Mouse (Mus musculus) MEL (cell line): ENCODE results near the gene Prok1. TPM values are rescaled to one million over a fixed set of nuclear protein-coding genes. Genes with fewer than 3 reads are reported as not detected.

Experiments
- DNase-seq: peaks from one replicate; pipeline ENCODE4 v3.0.0; 2011; ENCODE audit warnings: low read depth, low spot score
- H3K27ac ChIP-seq: 2 replicates; pipeline ENCODE4 v1.5.1; 2012; ENCODE audit warnings: low read depth, mild to moderate bottlenecking, control low read depth, low read length, moderate library complexity; ENCODE audit not compliant: control insufficient read depth
- H3K27me3 ChIP-seq, 2 experiments: fragments of 150-350 bp in 1 of 2; sonication (generic) in 1 of 2; 2 replicates each; pipeline ENCODE4 v1.6.1; 2012; ENCODE audit warnings: low read length in 2 of 2, mild to moderate bottlenecking in 2 of 2, improper control_type of control experiment in 1 of 2, moderate library complexity in 1 of 2; ENCODE audit not compliant: insufficient read depth in 2 of 2, control insufficient read depth in 1 of 2
- H3K36me3 ChIP-seq, 2 experiments: 2 replicates each; pipeline ENCODE4 v1.6.1; 2012 to 2014; ENCODE audit warnings: low read length in 2 of 2, improper control_type of control experiment in 1 of 2, inconsistent platforms in 1 of 2, mild to moderate bottlenecking in 1 of 2; ENCODE audit not compliant: insufficient read depth in 2 of 2, control insufficient read depth in 1 of 2
- H3K4me1 ChIP-seq, 2 experiments: fragments of 150-350 bp in 1 of 2; sonication (generic) in 1 of 2; 2 replicates each; pipeline ENCODE4 v1.6.1; 2012; ENCODE audit warnings: low read length in 2 of 2, improper control_type of control experiment in 1 of 2, mild to moderate bottlenecking in 1 of 2; ENCODE audit not compliant: insufficient read depth in 2 of 2, control insufficient read depth in 1 of 2
- H3K4me3 ChIP-seq, 2 experiments: fragments of 150-350 bp in 1 of 2; sonication (generic) in 1 of 2; 2 replicates each; pipeline ENCODE4 v1.5.1; 2012; ENCODE audit warnings: low read depth in 2 of 2, low read length in 2 of 2, mild to moderate bottlenecking in 2 of 2, moderate library complexity in 2 of 2, control low read depth in 1 of 2, improper control_type of control experiment in 1 of 2; ENCODE audit not compliant: control insufficient read depth in 1 of 2, insufficient read depth in 1 of 2
- H3K79me2 ChIP-seq: 2 replicates; pipeline ENCODE4 v1.6.1; 2012; ENCODE audit warnings: mild to moderate bottlenecking, low read length, moderate library complexity; ENCODE audit not compliant: control insufficient read depth, poor library complexity, insufficient read depth
- H3K9ac ChIP-seq: 2 replicates; pipeline ENCODE4 v1.6.1; 2012; ENCODE audit warnings: low read depth, mild to moderate bottlenecking, control low read depth, low read length, moderate library complexity; ENCODE audit not compliant: control insufficient read depth, poor library complexity, severe bottlenecking
- H3K9me3 ChIP-seq: fragments of 150-350 bp; sonication (generic); replicated peaks from 2 replicates; pipeline ENCODE4 v1.6.1; 2012; ENCODE audit warnings: mild to moderate bottlenecking, low read length, improper control_type of control experiment, moderate library complexity; ENCODE audit not compliant: insufficient read depth
- BHLHE40 ChIP-seq: IDR thresholded peaks from 2 replicates; pipeline ENCODE4 v1.6.1; 2012; ENCODE audit warnings: low read depth, mild to moderate bottlenecking, inconsistent platforms, low read length, improper control_type of control experiment, borderline replicate concordance
- CHD1 ChIP-seq: IDR thresholded peaks from 2 replicates; pipeline ENCODE4 v1.6.1; 2012; ENCODE audit warnings: low read depth, mild to moderate bottlenecking, inconsistent platforms, low read length, improper control_type of control experiment
- CTCF ChIP-seq, 3 experiments: IDR thresholded peaks in 2 of 3; conservative IDR thresholded peaks in 1 of 3; 2 replicates each; pipeline ENCODE4 v1.5.1; 2011 to 2012; ENCODE audit warnings: low read length in 3 of 3, low read depth in 2 of 3, mild to moderate bottlenecking in 2 of 3, improper control_type of control experiment in 1 of 3, inconsistent platforms in 1 of 3, mixed read lengths in 1 of 3, moderate library complexity in 1 of 3; ENCODE audit not compliant: control insufficient read depth in 1 of 3, insufficient read depth in 1 of 3, poor library complexity in 1 of 3, severe bottlenecking in 1 of 3
- ELF1 ChIP-seq: IDR thresholded peaks from 2 replicates; pipeline ENCODE4 v1.6.1; 2014; ENCODE audit warnings: low read depth, mild to moderate bottlenecking, inconsistent platforms, low read length, improper control_type of control experiment, moderate library complexity
- EP300 ChIP-seq, 2 experiments: IDR thresholded peaks; 2 replicates each; pipeline ENCODE4 v1.6.1; 2011; ENCODE audit warnings: improper control_type of control experiment in 2 of 2, low read length in 2 of 2, low read depth in 1 of 2, mild to moderate bottlenecking in 1 of 2
- ETS1 ChIP-seq: IDR thresholded peaks from 2 replicates; pipeline ENCODE4 v1.6.1; 2012; ENCODE audit warnings: low read depth, mild to moderate bottlenecking, inconsistent platforms, low read length, improper control_type of control experiment, moderate library complexity
- GABPA ChIP-seq: IDR thresholded peaks from 2 replicates; pipeline ENCODE4 v1.6.1; 2012; ENCODE audit warnings: low read depth, mild to moderate bottlenecking, inconsistent platforms, low read length, improper control_type of control experiment, moderate library complexity
- HCFC1 ChIP-seq: IDR thresholded peaks from 2 replicates; pipeline ENCODE4 v1.6.1; 2012; ENCODE audit warnings: low read depth, mild to moderate bottlenecking, inconsistent platforms, low read length, improper control_type of control experiment, moderate library complexity
- JUND ChIP-seq: IDR thresholded peaks from 2 replicates; pipeline ENCODE4 v1.6.1; 2011; ENCODE audit warnings: low read depth, mild to moderate bottlenecking, improper control_type of control experiment, low read length
- MAX ChIP-seq: IDR thresholded peaks from 2 replicates; pipeline ENCODE4 v1.6.1; 2011; ENCODE audit warnings: low read length, improper control_type of control experiment
- MAZ ChIP-seq: IDR thresholded peaks from 2 replicates; pipeline ENCODE4 v1.6.1; 2012; ENCODE audit warnings: low read depth, mild to moderate bottlenecking, inconsistent platforms, low read length, improper control_type of control experiment
- MXI1 ChIP-seq: IDR thresholded peaks from 2 replicates; pipeline ENCODE4 v1.6.1; 2011; ENCODE audit warnings: mild to moderate bottlenecking, low read depth, low read length, improper control_type of control experiment
- NELFE ChIP-seq: IDR thresholded peaks from 2 replicates; pipeline ENCODE4 v1.6.1; 2011; ENCODE audit warnings: low read depth, low read length, improper control_type of control experiment
- POLR2AphosphoS2 ChIP-seq: IDR thresholded peaks from 2 replicates; pipeline ENCODE4 v1.6.1; 2011; ENCODE audit warnings: low read length, improper control_type of control experiment
- POLR2AphosphoS5 ChIP-seq: IDR thresholded peaks from 2 replicates; pipeline ENCODE4 v1.6.1; 2012; ENCODE audit warnings: low read depth, borderline replicate concordance, mild to moderate bottlenecking, inconsistent platforms, low read length, moderate library complexity, mixed read lengths
- RAD21 ChIP-seq: IDR thresholded peaks from 2 replicates; pipeline ENCODE4 v1.6.1; 2011; ENCODE audit warnings: mild to moderate bottlenecking, low read depth, low read length, improper control_type of control experiment
- RCOR1 ChIP-seq: IDR thresholded peaks from 2 replicates; pipeline ENCODE4 v1.6.1; 2012; ENCODE audit warnings: low read depth, mild to moderate bottlenecking, inconsistent platforms, low read length, improper control_type of control experiment
- SMC3 ChIP-seq: IDR thresholded peaks from 2 replicates; pipeline ENCODE4 v1.6.1; 2011; ENCODE audit warnings: low read depth, low read length, improper control_type of control experiment
- USF1 ChIP-seq: IDR thresholded peaks from 2 replicates; pipeline ENCODE4 v1.6.1; 2014; ENCODE audit warnings: low read depth, mild to moderate bottlenecking, inconsistent platforms, low read length, improper control_type of control experiment, moderate library complexity
- ZC3H11A ChIP-seq: IDR thresholded peaks from 2 replicates; pipeline ENCODE4 v1.6.1; 2012; ENCODE audit warnings: low read depth, mild to moderate bottlenecking, inconsistent platforms, low read length, improper control_type of control experiment
- ZMIZ1 ChIP-seq: IDR thresholded peaks from 2 replicates; pipeline ENCODE4 v1.6.1; 2012; ENCODE audit warnings: low read depth, mild to moderate bottlenecking, inconsistent platforms, low read length, improper control_type of control experiment, moderate library complexity
- ZNF384 ChIP-seq: IDR thresholded peaks from 2 replicates; pipeline ENCODE4 v1.6.1; 2012; ENCODE audit warnings: low read depth, mild to moderate bottlenecking, inconsistent platforms, low read length, improper control_type of control experiment
- polyA plus RNA-seq, 2 experiments: library from polyadenylated mRNA; stranded (reverse) in 1 of 2; unstranded in 1 of 2; fragments of >175 nt in 1 of 2; fragments of >200 nt in 1 of 2; gene quantifications; 2 replicates each; pipeline versions ENCODE4 v1.2.1 to v1.2.4; 2012; ENCODE audit warnings: low replicate concordance in 2 of 2, low read depth in 1 of 2; ENCODE audit not compliant: insufficient read length in 2 of 2, insufficient read depth in 1 of 2, missing spikeins in 1 of 2
- total RNA-seq: library from RNA; depleted of rRNA; stranded (reverse); fragments of 300-350 nt; gene quantifications from 2 replicates; pipeline ENCODE4 v1.2.3, GENCODE M21; 2012

The Prok1 gene
- total and polyA plus RNA-seq, 3 experiments, result not detected

DNA sequence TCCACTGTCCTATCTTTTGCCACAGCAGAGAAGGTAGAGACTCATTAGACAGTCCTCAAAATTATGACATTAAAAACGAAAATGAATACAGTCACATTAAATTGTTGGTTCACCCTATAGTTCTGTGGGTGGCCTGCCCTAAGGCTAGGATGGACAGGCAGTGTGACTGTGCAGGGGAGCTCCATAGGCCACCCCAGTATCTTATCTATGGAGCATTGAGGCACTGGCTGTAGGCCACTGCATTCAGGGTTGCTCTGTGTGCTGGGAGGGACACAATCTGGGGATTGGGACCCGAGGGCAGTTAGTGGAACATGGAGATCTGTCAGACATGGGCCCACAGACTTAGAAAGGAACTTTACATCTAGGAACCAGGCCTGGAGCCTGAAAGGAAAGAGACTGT is 5.6 kb downstream of the Prok1 start:
- Histone ChIP-seq H3K36me3 (no peaks in the 10 kb centered on the region), H3K79me2 (no peaks in the 10 kb centered on the region), H3K9me3 (no peaks in the 10 kb centered on the region), H3K27me3 (no peaks in the 10 kb centered on the region), H3K4me1 (no peaks in the 10 kb centered on the region), H3K4me3 (no peak overlapping the region)
- no peak for DNase-seq
- no peak for TF ChIP-seq POLR2AphosphoS2
- no peak for TF ChIP-seq ELF1
- no peak for TF ChIP-seq ZMIZ1
- no peak for TF ChIP-seq NELFE
- TF ChIP-seq BHLHE40, result no peak
- TF ChIP-seq EP300 (IDR thresholded peaks at IDR 0.05; ENCODE audit: low read depth in 1 of 2, low read length in 2 of 2), result no peak
- TF ChIP-seq USF1, result no peak
- no peak for TF ChIP-seq MAZ
- TF ChIP-seq ZNF384, result no peak
- TF ChIP-seq SMC3, result no peak
- no peak for TF ChIP-seq ETS1
- TF ChIP-seq CTCF (IDR thresholded peaks at IDR 0.05 in 2 of 3, conservative IDR thresholded peaks at IDR 0.05 in 1 of 3; ENCODE audit: control insufficient read depth in 1 of 3, insufficient read depth in 1 of 3, low read depth in 2 of 3, low read length in 3 of 3, poor library complexity in 1 of 3, severe bottlenecking in 1 of 3), result no peak
- TF ChIP-seq CHD1, result no peak
- TF ChIP-seq GABPA, result no peak
- no peak for TF ChIP-seq MAX
- no peak for TF ChIP-seq JUND
- TF ChIP-seq RAD21, result no peak
- no peak for TF ChIP-seq RCOR1
- TF ChIP-seq HCFC1, result no peak
- TF ChIP-seq, all 39 proteins: peak for 0
- H3K27ac ChIP-seq, result no peak overlapping the region
- no peak overlapping the region for H3K9ac ChIP-seq

- H3K4me3 ChIP-seq, result no peak overlapping the region
- peak; percentile 82 for DNase-seq
- H3K27ac ChIP-seq, result no peak overlapping the region
- H3K36me3 ChIP-seq, result no peaks in the 10 kb centered on the region
- H3K27me3 ChIP-seq, result no peaks in the 10 kb centered on the region
- H3K9ac ChIP-seq, result no peak overlapping the region
- H3K9me3 ChIP-seq, result no peaks in the 10 kb centered on the region
- H3K79me2 ChIP-seq, result no peaks in the 10 kb centered on the region
- peak; percentile 96 for TF ChIP-seq SMC3
- TF ChIP-seq ZC3H11A, result peak; percentile 96
- no peak for TF ChIP-seq MXI1
- TF ChIP-seq CTCF (IDR thresholded peaks at IDR 0.05 in 2 of 3, conservative IDR thresholded peaks at IDR 0.05 in 1 of 3; ENCODE audit: control insufficient read depth in 1 of 3, insufficient read depth in 1 of 3, low read depth in 2 of 3, low read length in 3 of 3, poor library complexity in 1 of 3, severe bottlenecking in 1 of 3), result peak; percentile 71 to 98 (median 80)
- peak; percentile 99 for TF ChIP-seq RAD21
- TF ChIP-seq POLR2AphosphoS5, result no peak
- TF ChIP-seq, all 39 proteins: peak for 4
- no peaks in the 10 kb centered on the region for H3K4me1 ChIP-seq
These were observed 6.1 kb downstream of the Prok1 start for GRCm38 (mm10) chr3:107233351-107233813.
